Mouse (Mus musculus) hindbrain, embryonic 13.5 days (tissue): ENCODE measurements around the gene Cenph. TPM values are rescaled to one million over a fixed set of nuclear protein-coding genes. Genes with fewer than 3 reads are reported as not detected.
"Not testable (repeated sequence)": the region's sequence is repeated elsewhere in the genome, so short reads cannot be mapped to it uniquely, and the experiment has no call there.

Experiments
- ATAC-seq: fragments of 200-750 bp; cut with Nextera tagmentation; 2 replicates; pipeline ENCODE4 v1.8.0; 2017; ENCODE audit warnings: moderate TSS enrichment; ENCODE audit not compliant: low FRiP score
- H3K27ac ChIP-seq: fragments of 300-500 bp; sonication (generic); 2 replicates; pipeline ENCODE4 v1.5.1; 2015; ENCODE audit warnings: inconsistent platforms, mild to moderate bottlenecking, moderate library complexity
- H3K27me3 ChIP-seq: fragments of 300-500 bp; sonication (generic); 2 replicates; pipeline ENCODE4 v1.6.1; 2015; ENCODE audit warnings: mild to moderate bottlenecking, inconsistent platforms
- H3K36me3 ChIP-seq: fragments of 300-500 bp; sonication (generic); 2 replicates; pipeline ENCODE4 v1.6.1; 2015; ENCODE audit warnings: mild to moderate bottlenecking, inconsistent platforms
- H3K4me1 ChIP-seq: fragments of 300-500 bp; sonication (generic); replicated peaks from 2 replicates; pipeline ENCODE4 v1.6.1; 2015; ENCODE audit warnings: inconsistent platforms
- H3K4me2 ChIP-seq: fragments of 300-500 bp; sonication (generic); 2 replicates; pipeline ENCODE4 v1.6.1; 2015; ENCODE audit warnings: inconsistent platforms, mild to moderate bottlenecking, moderate library complexity
- H3K4me3 ChIP-seq: fragments of 300-500 bp; sonication (generic); 2 replicates; pipeline ENCODE4 v1.5.1; 2015; ENCODE audit warnings: mild to moderate bottlenecking, inconsistent platforms
- H3K9ac ChIP-seq: fragments of 300-500 bp; sonication (generic); 2 replicates; pipeline ENCODE4 v1.6.1; 2015; ENCODE audit warnings: mild to moderate bottlenecking, inconsistent platforms
- H3K9me3 ChIP-seq: fragments of 300-500 bp; sonication (generic); 2 replicates; pipeline ENCODE4 v1.6.1; 2016; ENCODE audit warnings: inconsistent platforms
- WGBS: fragments of 180-500 bp; shearing (Covaris S2); methylation state at CpG from one replicate; pipeline ENCODE4 v1.1.7; 2015; 5-methylcytosine and 5-hydroxymethylcytosine counted together
- polyA plus RNA-seq: library from polyadenylated mRNA; unstranded; fragments of >200 nt; fragmentation: Nextera tagmentation; extraction: Ambion mirVana; gene quantifications from 2 replicates; pipeline ENCODE4 v1.2.1, GENCODE M21; 2015

Cenph gene
- polyA plus RNA-seq, 1 experiment from 2014 or later = 10.2 TPM

GRCm38 (mm10) chr13:100743346-100744035, 32.2 kb downstream of the Cenph start:
- H3K4me3 ChIP-seq = peak overlapping the region; percentile 79

GRCm38 (mm10) chr13:100742831-100743230, 32.9 kb downstream of the Cenph start:
- H3K4me2 ChIP-seq = 0 out of 2 replicates have a peak overlapping the region, but pooled peaks have one; percentile 59
- H3K4me3 ChIP-seq = no peak overlapping the region
- peaks cover 15% of the 10 kb centered on the region for H3K36me3 ChIP-seq
- ATAC-seq = no peak
- H3K9me3 ChIP-seq = no peaks in the 10 kb centered on the region
- no peaks in the 10 kb centered on the region for H3K27me3 ChIP-seq
- H3K27ac ChIP-seq = no peak overlapping the region
- no peak overlapping the region for H3K9ac ChIP-seq
- WGBS = 91% methylated on average over 5 of the region's 5 CpGs
- H3K4me1 ChIP-seq = peaks cover 14% of the 10 kb centered on the region

More at GRCm38 (mm10) chr13:100743346-100744035, 32.2 kb downstream of the Cenph start:
- peak overlapping the region; percentile 86 for H3K9ac ChIP-seq
- H3K36me3 ChIP-seq = peaks cover 10% of the 10 kb centered on the region
- H3K4me2 ChIP-seq = peak overlapping the region; percentile 59
- ATAC-seq = peak; percentile 72
- H3K27ac ChIP-seq = peak overlapping the region; percentile 98
- H3K4me1 ChIP-seq = peaks cover 14% of the 10 kb centered on the region
- no peaks in the 10 kb centered on the region for H3K9me3 ChIP-seq
- 66% methylated on average over 11 of the region's 11 CpGs for WGBS
- no peaks in the 10 kb centered on the region for H3K27me3 ChIP-seq

- Histone ChIP-seq H3K4me2 (no peak overlapping the region), H3K27me3 (no peaks in the 10 kb centered on the region), H3K9ac (no peak overlapping the region), H3K36me3 (peaks cover 29% of the 10 kb centered on the region), H3K27ac (no peak overlapping the region), H3K4me3 (no peak overlapping the region), H3K9me3 (no peaks in the 10 kb centered on the region), H3K4me1 (peaks cover 21% of the 10 kb centered on the region)
- ATAC-seq = no peak
- 98% methylated on average over 2 of the region's 2 CpGs for WGBS
These were observed 42.9 kb downstream of the Cenph start for GRCm38 (mm10) chr13:100732756-100733155.

DNA sequence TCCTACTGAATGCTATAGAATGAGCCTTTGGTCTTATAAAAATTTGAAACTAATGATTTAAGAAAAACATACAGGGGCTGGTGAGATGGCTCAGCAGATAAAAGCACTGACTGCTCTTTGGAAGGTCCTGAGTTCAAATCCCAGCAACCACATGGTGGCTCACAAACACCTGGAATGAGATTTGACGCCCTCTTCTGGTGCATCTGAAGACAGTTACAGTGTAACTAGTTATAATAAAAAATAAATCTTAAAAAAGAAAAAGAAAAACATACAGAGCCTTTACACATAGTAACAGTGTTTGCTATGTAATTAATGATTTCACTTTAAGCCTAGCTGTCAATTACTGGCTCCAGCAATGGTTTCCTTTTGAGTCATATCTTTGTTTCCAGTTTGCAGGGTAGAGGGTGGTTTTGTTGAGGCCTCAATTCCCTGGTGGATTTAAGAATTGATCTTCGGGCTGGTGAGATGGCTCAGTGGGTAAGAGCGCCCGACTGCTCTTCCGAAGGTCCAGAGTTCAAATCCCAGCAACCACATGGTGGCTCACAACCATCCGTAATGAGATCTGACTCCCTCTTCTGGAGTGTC, 44.1 kb downstream of the Cenph start:
- H3K9ac ChIP-seq, ATAC-seq, H3K27me3 ChIP-seq, H3K27ac ChIP-seq, H3K9me3 ChIP-seq: not testable (repeated sequence)
- Histone ChIP-seq H3K36me3 (peaks cover 27% of the 10 kb centered on the region), H3K4me1 (peaks cover 24% of the 10 kb centered on the region), H3K4me3 (peak overlapping the region; percentile 74; the same call in 1 of the 2 replicates), H3K4me2 (peak overlapping the region; percentile 95)
- WGBS = 93% methylated on average over 6 of the region's 6 CpGs

- 0% methylated on average over 19 of the region's 19 CpGs for WGBS
These were observed 44.9 kb downstream of the Cenph start, which contains the start of gene Cdk7 for GRCm38 (mm10) chr13:100730861-100731176. TSS of gene Cdk7 (minus strand) at chr13:100730939.

DNA sequence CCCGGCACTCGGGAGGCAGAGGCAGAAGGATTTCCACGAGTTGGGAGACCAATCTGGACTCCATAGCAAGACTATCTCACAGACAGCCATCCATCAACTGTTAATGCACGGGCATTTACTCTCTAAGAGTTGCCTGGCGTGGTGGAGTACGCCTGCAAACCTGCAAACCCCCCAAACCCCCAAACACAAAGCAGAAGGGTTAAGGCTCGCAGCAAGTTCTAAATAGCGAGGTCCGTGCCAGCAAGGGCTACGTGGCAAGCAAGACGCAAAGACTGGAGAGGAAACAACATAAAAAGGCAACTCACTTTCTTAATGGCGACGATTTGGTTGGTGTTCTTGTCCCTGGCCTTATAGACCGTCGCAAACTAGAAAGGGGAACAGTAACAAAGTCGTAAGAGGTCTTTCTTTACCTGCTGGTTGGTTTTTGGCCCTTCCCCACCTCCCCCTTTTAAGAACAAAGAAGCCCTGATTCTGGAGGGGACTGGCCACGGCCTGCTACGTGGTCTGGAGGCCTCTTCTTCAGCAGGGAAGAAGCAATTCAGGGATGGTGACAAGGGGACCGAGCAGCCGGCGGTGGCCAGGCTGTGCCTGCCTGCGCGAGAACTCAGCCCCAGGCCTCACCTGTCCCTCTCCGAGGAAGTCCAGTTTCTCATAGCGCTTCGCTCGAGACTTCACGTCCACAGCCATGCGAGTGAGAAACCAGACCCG, 45.4 kb downstream of the Cenph start:
- H3K9me3 ChIP-seq = no peaks in the 10 kb centered on the region
- WGBS = 1% methylated on average over 30 of the region's 30 CpGs
- peaks cover 24% of the 10 kb centered on the region for H3K4me1 ChIP-seq
- ATAC-seq = peak; percentile 92
- peak overlapping the region; percentile 87 for H3K27ac ChIP-seq
- H3K27me3 ChIP-seq = no peaks in the 10 kb centered on the region
- peak overlapping the region; percentile 95 for H3K4me2 ChIP-seq
- H3K9ac ChIP-seq = peak overlapping the region; percentile 91
- H3K4me3 ChIP-seq = peak overlapping the region; percentile 74
- peaks cover 21% of the 10 kb centered on the region for H3K36me3 ChIP-seq

More at GRCm38 (mm10) chr13:100730861-100731176, 44.9 kb downstream of the Cenph start, which contains the start of gene Cdk7:
- peak within 1 kb of the TSS; percentile 91 for H3K9ac ChIP-seq
- ATAC-seq = peak; percentile 99
- H3K9me3 ChIP-seq = no peaks in the 10 kb centered on the region
- peak within 1 kb of the TSS; percentile 95 for H3K4me2 ChIP-seq
- H3K27me3 ChIP-seq = no peaks in the 10 kb centered on the region
- H3K27ac ChIP-seq = peak within 1 kb of the TSS; percentile 87
- peaks cover 23% of the 10 kb centered on the region for H3K36me3 ChIP-seq
- peak within 1 kb of the TSS; percentile 74 for H3K4me3 ChIP-seq
- H3K4me1 ChIP-seq = peaks cover 24% of the 10 kb centered on the region

- not testable (repeated sequence) for ATAC-seq, H3K27me3 ChIP-seq, H3K9ac ChIP-seq, H3K4me2 ChIP-seq, H3K27ac ChIP-seq, H3K9me3 ChIP-seq
- H3K4me3 ChIP-seq = 0 out of 2 replicates have a peak overlapping the region, but pooled peaks have one; percentile 74
- WGBS = 92% methylated on average over 4 of the region's 4 CpGs
- peaks cover 37% of the 10 kb centered on the region for H3K4me1 ChIP-seq
- H3K36me3 ChIP-seq = peaks cover 22% of the 10 kb centered on the region
These were observed 47.2 kb downstream of the Cenph start for GRCm38 (mm10) chr13:100728530-100728929.

- Histone ChIP-seq H3K9ac (no peak overlapping the region), H3K27me3 (no peaks in the 10 kb centered on the region), H3K27ac (no peak overlapping the region), H3K4me3 (no peak overlapping the region), H3K36me3 (peaks cover 22% of the 10 kb centered on the region), H3K9me3 (no peaks in the 10 kb centered on the region), H3K4me2 (no peak overlapping the region), H3K4me1 (peaks cover 37% of the 10 kb centered on the region)
- ATAC-seq = no peak
- 95% methylated on average over 5 of the region's 5 CpGs for WGBS
These were observed 47.6 kb downstream of the Cenph start for GRCm38 (mm10) chr13:100728086-100728485.

GRCm38 (mm10) chr13:100725194-100725593, 50.5 kb downstream of the Cenph start:
- ATAC-seq = no peak
- Histone ChIP-seq H3K9me3 (no peaks in the 10 kb centered on the region), H3K9ac (no peak overlapping the region), H3K27ac (no peak overlapping the region), H3K36me3 (peaks cover 39% of the 10 kb centered on the region), H3K4me2 (no peak overlapping the region), H3K4me3 (no peak overlapping the region), H3K27me3 (no peaks in the 10 kb centered on the region), H3K4me1 (peaks cover 37% of the 10 kb centered on the region)
- WGBS = 92% methylated on average over 10 of the region's 10 CpGs

DNA sequence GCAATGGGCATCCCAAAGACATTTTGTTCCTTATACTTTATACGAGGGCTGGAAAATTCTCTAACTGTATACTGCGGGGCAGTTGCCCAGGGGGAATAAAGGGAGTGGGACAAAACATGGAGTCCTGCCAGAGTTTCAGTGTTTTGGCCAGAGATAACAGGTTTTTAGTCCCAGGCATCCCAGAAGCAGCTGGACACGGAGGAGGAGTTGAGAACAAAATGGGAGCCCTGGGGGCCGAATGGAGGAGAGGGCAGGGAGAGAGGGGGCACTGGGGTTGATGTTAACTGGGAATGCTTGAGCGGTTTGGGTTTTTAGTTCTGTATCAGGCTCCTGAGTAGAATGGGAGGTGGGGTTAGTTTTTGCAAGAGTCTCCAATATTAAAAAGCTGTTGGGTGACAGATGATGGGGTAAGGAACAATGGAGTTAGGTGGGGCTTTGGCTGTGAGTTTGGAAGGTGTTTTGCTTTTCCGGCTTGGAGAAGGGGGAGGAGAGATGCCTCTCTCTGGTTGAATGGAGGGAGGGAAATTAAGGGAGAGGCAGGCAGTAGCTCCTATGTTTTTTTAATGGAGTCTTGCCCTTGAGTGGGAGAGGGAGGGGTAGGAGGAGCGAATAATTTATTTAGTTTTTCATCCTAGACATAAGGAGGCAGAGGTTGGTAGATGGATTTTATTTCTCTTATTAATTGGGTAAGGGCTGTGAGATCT, 51.5 kb downstream of the Cenph start:
- peaks cover 28% of the 10 kb centered on the region for H3K4me1 ChIP-seq
- ATAC-seq = peak; percentile 57; the same call in 1 of the 2 replicates
- no peak overlapping the region for H3K4me2 ChIP-seq
- H3K27me3 ChIP-seq = no peaks in the 10 kb centered on the region
- no peak overlapping the region; the same call in 1 of the 2 replicates for H3K27ac ChIP-seq
- H3K9ac ChIP-seq = no peak overlapping the region
- H3K36me3 ChIP-seq = peaks cover 42% of the 10 kb centered on the region
- H3K9me3 ChIP-seq = no peaks in the 10 kb centered on the region
- H3K4me3 ChIP-seq = no peak overlapping the region
- WGBS = 72% methylated on average over 7 of the region's 7 CpGs

- H3K9ac ChIP-seq = no peak overlapping the region
- 87% methylated on average over 5 of the region's 5 CpGs for WGBS
- no peaks in the 10 kb centered on the region for H3K27me3 ChIP-seq
- H3K4me3 ChIP-seq = no peak overlapping the region
- H3K27ac ChIP-seq = no peak overlapping the region
- H3K4me1 ChIP-seq = peaks cover 13% of the 10 kb centered on the region
- peaks cover 46% of the 10 kb centered on the region for H3K36me3 ChIP-seq
- ATAC-seq = no peak
- no peaks in the 10 kb centered on the region for H3K9me3 ChIP-seq
- H3K4me2 ChIP-seq = no peak overlapping the region
These were observed 54.0 kb downstream of the Cenph start for GRCm38 (mm10) chr13:100721656-100722055.

DNA sequence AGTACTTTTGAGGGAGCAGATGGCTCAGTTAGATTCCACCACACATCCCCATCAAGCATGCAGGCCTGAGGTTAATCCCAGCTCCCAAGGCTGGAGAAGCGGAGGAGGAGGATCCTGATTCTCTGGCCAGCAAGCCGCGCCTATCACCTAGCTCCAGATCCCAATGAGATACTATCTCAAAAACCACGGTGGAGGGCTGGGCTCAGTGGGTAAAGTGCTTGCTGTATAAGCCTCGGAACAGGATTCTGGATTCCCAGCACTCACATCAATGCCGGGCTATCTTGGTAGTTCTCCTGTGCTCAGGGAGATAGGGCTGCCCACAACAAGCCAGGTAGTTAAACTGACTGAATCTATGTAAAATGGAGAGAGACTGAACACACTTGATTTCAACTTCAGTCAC, 60.2 kb downstream of the Cenph start:
- no peaks in the 10 kb centered on the region for H3K4me1 ChIP-seq
- WGBS = 94% methylated on average over 6 of the region's 6 CpGs

More for the DNA sequence above, 60.2 kb downstream of the Cenph start:
- no peak overlapping the region for H3K27ac ChIP-seq
- no peak overlapping the region for H3K9ac ChIP-seq
- no peak for ATAC-seq
- H3K4me2 ChIP-seq = no peak overlapping the region
- no peak overlapping the region for H3K4me3 ChIP-seq
- no peaks in the 10 kb centered on the region for H3K9me3 ChIP-seq
- H3K27me3 ChIP-seq = no peaks in the 10 kb centered on the region
- H3K36me3 ChIP-seq = peaks cover 77% of the 10 kb centered on the region
